Mouse (Mus musculus) cortical plate, adult 2 months (tissue): ENCODE measurements around the gene Gm10644. TPM values are rescaled to one million over a fixed set of nuclear protein-coding genes. Genes with fewer than 3 reads are reported as not detected.
A peak's percentile ranks its signal among the peaks of the same experiment; 100 is the strongest.
"Not testable (repeated sequence)": the region's sequence is repeated elsewhere in the genome, so short reads cannot be mapped to it uniquely, and the experiment has no call there.

ENCODE experiments used
- H3K27ac ChIP-seq: fragments of 200-500 bp; 2 replicates; pipeline ENCODE4 v1.5.1; 2012; ENCODE audit warnings: low read length, control low read depth, inconsistent platforms; ENCODE audit not compliant: insufficient read depth
- H3K4me1 ChIP-seq: fragments of 200-500 bp; 2 replicates; pipeline ENCODE4 v1.6.1; 2011; ENCODE audit warnings: low read length; ENCODE audit not compliant: control insufficient read depth, insufficient read depth
- H3K4me3 ChIP-seq: fragments of 200-500 bp; 2 replicates; pipeline ENCODE4 v1.5.1; 2011; ENCODE audit warnings: mild to moderate bottlenecking, low read length, control low read depth; ENCODE audit not compliant: insufficient read depth
- CTCF ChIP-seq: fragments of 200-500 bp; IDR thresholded peaks from 2 replicates; pipeline ENCODE4 v1.5.1; 2011; ENCODE audit warnings: mild to moderate bottlenecking, control low read depth, low read length; ENCODE audit not compliant: insufficient read depth; ENCODE audit errors: extremely low read depth
- POLR2A ChIP-seq: fragments of 200-500 bp; IDR thresholded peaks from 2 replicates; pipeline ENCODE4 v1.6.1; 2011; ENCODE audit warnings: mild to moderate bottlenecking, low read length, control low read depth; ENCODE audit not compliant: insufficient read depth; ENCODE audit errors: extremely low read depth
- polyA plus RNA-seq: library from polyadenylated mRNA; depleted of rRNA; stranded (reverse); fragments of >200 nt; gene quantifications from 2 replicates; pipeline ENCODE4 v1.2.3, GENCODE M21; 2012

Gene Gm10644
- polyA plus RNA-seq, 1 experiment = 0.52 TPM

- H3K27ac ChIP-seq = peak within 1 kb of the TSS; percentile 90
- no peaks in the 10 kb centered on the region for H3K4me1 ChIP-seq
- H3K4me3 ChIP-seq = peak within 1 kb of the TSS; percentile 57
- TF ChIP-seq POLR2A = no peak
- TF ChIP-seq CTCF = no peak
Observed at GRCm38 (mm10) chr8:83997511-83998141, 42.6 kb upstream of the Gm10644 start, which contains the start of gene Samd1. TSS of gene Samd1 (plus strand) at chr8:83997672.

DNA sequence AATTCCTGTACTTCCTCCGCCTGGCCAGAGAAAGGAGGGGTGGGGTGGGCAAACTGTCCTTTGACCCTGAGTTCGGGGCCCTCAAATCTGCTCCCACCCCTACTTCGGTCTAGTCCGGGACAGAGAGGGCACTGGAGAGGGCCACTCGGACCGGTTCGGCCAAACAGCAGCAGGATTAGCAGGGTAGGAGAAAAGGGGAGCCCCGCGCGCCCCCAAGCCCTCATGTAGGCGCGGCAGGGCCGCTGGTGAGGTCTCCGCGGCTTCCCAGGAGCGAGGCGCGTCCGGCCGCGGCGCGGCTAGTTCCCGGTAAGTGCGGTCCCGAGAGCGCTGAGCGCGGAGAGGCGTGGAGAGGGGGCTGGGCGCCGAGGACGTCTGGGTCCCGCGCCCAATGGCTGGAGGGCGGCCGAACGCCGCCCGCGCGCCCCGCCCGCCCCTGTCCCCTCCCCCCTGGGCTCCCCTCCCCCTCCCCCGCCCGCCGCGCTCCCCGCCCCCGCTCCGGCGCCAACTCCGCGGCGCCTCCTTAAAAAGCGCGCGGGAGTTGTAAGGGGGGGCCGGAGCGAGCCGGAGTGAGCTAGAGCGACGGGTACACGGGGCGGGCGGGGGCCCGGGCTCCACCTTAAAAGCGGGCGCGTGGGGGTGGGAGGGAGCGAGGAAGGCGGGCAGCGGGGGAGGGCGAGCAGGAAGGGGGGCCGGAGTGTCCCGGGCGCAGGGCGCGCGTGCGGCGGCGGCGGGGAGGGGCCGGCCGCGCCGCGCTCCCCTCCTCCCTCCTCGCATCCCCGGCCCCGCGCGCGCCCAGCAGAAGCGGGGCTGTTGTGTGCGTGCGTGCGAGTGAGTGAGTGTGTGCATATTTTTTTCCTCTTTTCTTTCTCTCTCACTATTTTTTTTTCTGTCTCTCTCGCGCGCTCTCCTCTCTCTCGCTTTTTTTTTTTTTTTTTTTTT lies 41.8 kb upstream of the Gm10644 start:
- Histone ChIP-seq H3K4me3 (peak overlapping the region; percentile 57), H3K4me1 (no peaks in the 10 kb centered on the region), H3K27ac (peak overlapping the region; percentile 90)
- TF ChIP-seq POLR2A (0 out of 2 replicates have a peak, but pooled peaks have one; percentile 62), CTCF (no peak)

DNA sequence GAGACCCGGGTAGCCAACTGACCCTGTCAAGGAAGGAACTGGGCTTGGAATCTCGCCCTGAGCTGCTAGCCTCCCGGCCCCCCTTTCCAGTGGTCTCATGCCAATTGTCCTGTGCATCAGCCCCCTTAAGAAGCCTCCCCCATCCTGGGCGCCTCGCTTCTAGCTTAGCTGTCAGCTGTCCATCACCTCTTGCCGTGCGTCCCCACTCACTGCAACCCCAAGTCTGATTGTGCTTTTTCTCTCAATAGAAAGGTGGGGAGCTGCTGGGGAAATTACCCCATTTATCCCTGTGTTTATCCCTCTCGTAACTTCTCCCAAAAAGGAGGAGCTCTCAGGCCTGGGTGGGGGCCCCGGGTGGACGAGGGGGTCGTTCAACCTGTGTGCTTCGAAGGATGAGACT lies 41.0 kb upstream of the Gm10644 start:
- TF ChIP-seq POLR2A (no peak), CTCF (no peak)
- no peaks in the 10 kb centered on the region for H3K4me1 ChIP-seq
- no peak overlapping the region for H3K4me3 ChIP-seq
- H3K27ac ChIP-seq = no peak overlapping the region

- H3K4me1 ChIP-seq = no peaks in the 10 kb centered on the region
- H3K4me3 ChIP-seq = no peak overlapping the region
- H3K27ac ChIP-seq = no peak overlapping the region
- TF ChIP-seq POLR2A = no peak
- TF ChIP-seq CTCF = no peak
Observed at GRCm38 (mm10) chr8:83994030-83994429, 39.0 kb upstream of the Gm10644 start.

GRCm38 (mm10) chr8:83992488-83992887 lies 37.5 kb upstream of the Gm10644 start:
- Histone ChIP-seq H3K4me1 (no peaks in the 10 kb centered on the region), H3K4me3 (no peak overlapping the region), H3K27ac (no peak overlapping the region)
- no peak for TF ChIP-seq CTCF
- no peak for TF ChIP-seq POLR2A

DNA sequence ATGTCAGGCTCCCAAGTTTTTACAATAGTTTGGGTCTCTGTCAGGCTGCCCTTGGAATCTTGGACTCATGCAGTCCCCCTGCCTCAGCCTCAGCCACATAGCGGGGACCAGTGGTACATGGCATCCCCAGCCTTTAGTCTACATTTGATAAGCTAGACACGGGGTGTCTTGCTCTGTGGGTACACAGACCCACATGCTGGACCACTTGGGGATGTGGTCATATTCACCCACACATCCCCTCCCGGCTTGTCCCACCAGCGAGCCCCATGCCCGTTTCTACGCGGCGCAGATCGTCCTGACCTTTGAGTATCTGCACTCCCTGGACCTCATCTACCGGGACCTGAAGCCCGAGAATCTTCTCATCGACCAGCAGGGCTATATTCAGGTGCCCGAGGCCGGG lies 35.2 kb upstream of the Gm10644 start:
- no peak overlapping the region for H3K4me3 ChIP-seq
- TF ChIP-seq CTCF (no peak), POLR2A (no peak)
- H3K4me1 ChIP-seq = no peaks in the 10 kb centered on the region
- H3K27ac ChIP-seq = no peak overlapping the region

DNA sequence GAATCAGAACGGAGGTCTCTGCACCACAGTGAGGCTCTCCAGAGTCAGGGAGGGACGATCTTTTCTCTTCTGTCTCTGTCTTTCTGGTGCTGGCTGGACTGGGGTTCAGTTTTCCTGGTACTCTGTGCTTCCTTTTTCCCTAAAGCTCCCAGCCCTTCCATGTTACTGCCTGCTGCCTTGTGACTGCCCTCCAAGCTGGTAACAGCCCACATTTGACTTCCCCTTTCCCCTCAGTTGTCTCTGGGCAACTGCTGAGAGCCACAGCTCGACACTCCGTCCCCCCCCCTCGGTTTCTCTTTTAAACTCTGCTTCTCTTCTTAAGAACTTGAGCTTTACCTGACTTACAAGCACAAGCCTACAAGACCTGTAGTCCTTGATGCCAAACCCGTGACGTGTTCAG lies 34.2 kb upstream of the Gm10644 start:
- Histone ChIP-seq H3K4me1 (no peaks in the 10 kb centered on the region), H3K27ac (no peak overlapping the region), H3K4me3 (no peak overlapping the region)
- TF ChIP-seq CTCF (no peak), POLR2A (no peak)

DNA sequence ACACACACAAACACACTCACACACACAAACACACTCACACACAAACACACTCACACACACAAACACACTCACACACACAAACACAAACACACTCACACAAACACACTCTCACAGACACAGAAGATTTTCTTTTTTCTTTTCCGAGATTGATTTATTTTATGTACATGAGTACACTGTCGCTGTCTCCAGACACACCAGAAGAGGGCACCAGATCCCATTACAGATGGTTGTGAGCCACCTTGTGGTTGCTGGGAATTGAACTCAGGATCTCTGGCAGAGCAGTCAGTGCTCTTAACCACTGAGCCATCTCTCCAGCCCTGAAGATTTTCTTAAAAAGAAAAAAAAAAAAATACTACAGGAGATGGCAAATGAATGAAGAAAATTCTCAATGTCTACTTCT lies 28.2 kb upstream of the Gm10644 start:
- not testable (repeated sequence) for H3K27ac ChIP-seq, H3K4me1 ChIP-seq

GRCm38 (mm10) chr8:83982449-83982848 lies 27.4 kb upstream of the Gm10644 start:
- no peak overlapping the region for H3K27ac ChIP-seq
- peaks cover 8% of the 10 kb centered on the region for H3K4me1 ChIP-seq
- TF ChIP-seq CTCF = no peak
- TF ChIP-seq POLR2A = no peak
- no peak overlapping the region for H3K4me3 ChIP-seq

More for the DNA sequence above, 28.2 kb upstream of the Gm10644 start:
- not testable (repeated sequence) for H3K4me3 ChIP-seq

- H3K27ac ChIP-seq = no peak overlapping the region
- H3K4me3 ChIP-seq = no peak overlapping the region
- H3K4me1 ChIP-seq = peaks cover 9% of the 10 kb centered on the region
- TF ChIP-seq POLR2A (no peak), CTCF (no peak)
Observed at GRCm38 (mm10) chr8:83981533-83981932, 26.5 kb upstream of the Gm10644 start.
